Mouse (Mus musculus) heart, embryonic 15.5 days (tissue): Measurements from ENCODE around the gene Fbxo46. TPM values are rescaled to one million over a fixed set of nuclear protein-coding genes. Genes with fewer than 3 reads are reported as not detected.
"Not testable (repeated sequence)": the region's sequence is repeated elsewhere in the genome, so short reads cannot be mapped to it uniquely, and the experiment has no call there.

ENCODE experiments used
- ATAC-seq: fragments of 200-750 bp; cut with Nextera tagmentation; replicated peaks from 2 replicates; pipeline ENCODE4 v1.8.0; 2017; ENCODE audit warnings: low read depth, moderate TSS enrichment; ENCODE audit not compliant: insufficient number of reproducible peaks, insufficient read depth, low FRiP score
- H3K27ac ChIP-seq: fragments of 300-500 bp; sonication (generic); 2 replicates; pipeline ENCODE4 v1.5.1; 2015; ENCODE audit warnings: mild to moderate bottlenecking, inconsistent platforms
- H3K27me3 ChIP-seq: fragments of 300-500 bp; sonication (generic); 2 replicates; pipeline ENCODE4 v1.6.1; 2015; ENCODE audit warnings: inconsistent platforms
- H3K36me3 ChIP-seq: fragments of 300-500 bp; sonication (generic); 2 replicates; pipeline ENCODE4 v1.6.1; 2015; ENCODE audit warnings: mild to moderate bottlenecking, inconsistent platforms
- H3K4me1 ChIP-seq: fragments of 300-500 bp; sonication (generic); replicated peaks from 2 replicates; pipeline ENCODE4 v1.6.1; 2015; ENCODE audit warnings: inconsistent platforms
- H3K4me2 ChIP-seq: fragments of 300-500 bp; sonication (generic); 2 replicates; pipeline ENCODE4 v1.6.1; 2015; ENCODE audit warnings: inconsistent platforms, mild to moderate bottlenecking, moderate library complexity
- H3K4me3 ChIP-seq: fragments of 300-500 bp; sonication (generic); 2 replicates; pipeline ENCODE4 v1.5.1; 2015; ENCODE audit warnings: mild to moderate bottlenecking, inconsistent platforms
- H3K9ac ChIP-seq: fragments of 300-500 bp; sonication (generic); 2 replicates; pipeline ENCODE4 v1.6.1; 2015; ENCODE audit warnings: mild to moderate bottlenecking, inconsistent platforms
- H3K9me3 ChIP-seq: fragments of 300-500 bp; sonication (generic); replicated peaks from 2 replicates; pipeline ENCODE4 v1.6.1; 2016; ENCODE audit warnings: inconsistent platforms
- WGBS: fragments of 180-500 bp; shearing (Covaris S2); methylation state at CpG from one replicate; pipeline ENCODE4 v1.1.7; 2015; ENCODE audit warnings: mixed read lengths; 5-methylcytosine and 5-hydroxymethylcytosine counted together
- polyA plus RNA-seq: library from polyadenylated mRNA; unstranded; fragments of >200 nt; fragmentation: Nextera tagmentation; extraction: Ambion mirVana; gene quantifications from 2 replicates; pipeline ENCODE4 v1.2.1, GENCODE M21; 2015

Fbxo46 gene
- polyA plus RNA-seq, 1 experiment from 2014 or later = 7.3 TPM

- Histone ChIP-seq H3K4me3 (no peak overlapping the region), H3K9me3 (no peaks in the 10 kb centered on the region), H3K36me3 (peaks cover 52% of the 10 kb centered on the region), H3K9ac (no peak overlapping the region), H3K4me1 (peaks cover 3% of the 10 kb centered on the region), H3K4me2 (no peak overlapping the region), H3K27ac (no peak overlapping the region), H3K27me3 (no peaks in the 10 kb centered on the region)
- ATAC-seq = no peak
- 89% methylated on average over 38 of the region's 38 CpGs for WGBS
Observed at GRCm38 (mm10) chr7:19136673-19137334, 17.1 kb downstream of the Fbxo46 start.

GRCm38 (mm10) chr7:19137380-19137779 lies 17.7 kb downstream of the Fbxo46 start:
- Histone ChIP-seq H3K27ac (no peak overlapping the region), H3K9me3 (no peaks in the 10 kb centered on the region), H3K4me1 (no peaks in the 10 kb centered on the region), H3K9ac (no peak overlapping the region), H3K4me3 (no peak overlapping the region), H3K36me3 (peaks cover 52% of the 10 kb centered on the region), H3K4me2 (no peak overlapping the region), H3K27me3 (no peaks in the 10 kb centered on the region)
- WGBS = 47% methylated on average over 5 of the region's 5 CpGs
- no peak for ATAC-seq

GRCm38 (mm10) chr7:19146793-19147192 lies 27.1 kb downstream of the Fbxo46 start:
- peaks cover 19% of the 10 kb centered on the region for H3K4me1 ChIP-seq
- H3K9ac ChIP-seq = no peak overlapping the region
- no peak overlapping the region for H3K4me3 ChIP-seq
- no peak for ATAC-seq
- peaks cover 7% of the 10 kb centered on the region for H3K36me3 ChIP-seq
- H3K9me3 ChIP-seq = no peaks in the 10 kb centered on the region
- H3K4me2 ChIP-seq = no peak overlapping the region
- no peak overlapping the region for H3K27ac ChIP-seq
- WGBS = 85% methylated on average over 10 of the region's 10 CpGs
- H3K27me3 ChIP-seq = no peaks in the 10 kb centered on the region

- no peak overlapping the region for H3K9ac ChIP-seq
- H3K4me3 ChIP-seq = no peak overlapping the region; the same call in 1 of the 2 replicates
- peaks cover 19% of the 10 kb centered on the region for H3K4me1 ChIP-seq
- no peaks in the 10 kb centered on the region for H3K27me3 ChIP-seq
- ATAC-seq = no peak
- H3K36me3 ChIP-seq = peaks cover 12% of the 10 kb centered on the region
- H3K9me3 ChIP-seq = no peaks in the 10 kb centered on the region
- WGBS = 46% methylated on average over 6 of the region's 6 CpGs
- H3K27ac ChIP-seq = no peak overlapping the region
- H3K4me2 ChIP-seq = peak overlapping the region; percentile 90; the same call in 1 of the 2 replicates
Observed at GRCm38 (mm10) chr7:19147497-19148045, 27.9 kb downstream of the Fbxo46 start.

GRCm38 (mm10) chr7:19148180-19148874 lies 28.7 kb downstream of the Fbxo46 start:
- no peaks in the 10 kb centered on the region for H3K27me3 ChIP-seq

GRCm38 (mm10) chr7:19148875-19149541 lies 29.3 kb downstream of the Fbxo46 start, which contains the start of gene Qpctl:
Gene Qpctl, minus strand, starts transcription at chr7:19149291.
- Histone ChIP-seq H3K9me3 (no peaks in the 10 kb centered on the region), H3K4me2 (peak within 1 kb of the TSS; percentile 90), H3K36me3 (peaks cover 27% of the 10 kb centered on the region), H3K9ac (peak within 1 kb of the TSS; percentile 74), H3K27me3 (no peaks in the 10 kb centered on the region), H3K27ac (peak within 1 kb of the TSS; percentile 78), H3K4me3 (peak within 1 kb of the TSS; percentile 68), H3K4me1 (peaks cover 19% of the 10 kb centered on the region)
- under 1% methylated on average over 43 of the region's 43 CpGs for WGBS
- peak; percentile 96 for ATAC-seq

More at GRCm38 (mm10) chr7:19148180-19148874, 28.7 kb downstream of the Fbxo46 start:
- Histone ChIP-seq H3K9me3 (no peaks in the 10 kb centered on the region), H3K27ac (peak overlapping the region; percentile 78), H3K9ac (peak overlapping the region; percentile 64), H3K4me3 (peak overlapping the region; percentile 68), H3K4me1 (peaks cover 19% of the 10 kb centered on the region), H3K36me3 (peaks cover 20% of the 10 kb centered on the region), H3K4me2 (peak overlapping the region; percentile 90)
- ATAC-seq = no peak
- WGBS = 9% methylated on average over 20 of the region's 20 CpGs

- Histone ChIP-seq H3K4me3 (peak within 1 kb of the TSS; percentile 68), H3K4me1 (peaks cover 19% of the 10 kb centered on the region), H3K4me2 (peak within 1 kb of the TSS; percentile 90), H3K27ac (peak within 1 kb of the TSS; percentile 78), H3K9me3 (no peaks in the 10 kb centered on the region), H3K9ac (peak within 1 kb of the TSS; percentile 74), H3K36me3 (peaks cover 29% of the 10 kb centered on the region), H3K27me3 (no peaks in the 10 kb centered on the region)
- under 1% methylated on average over 24 of the region's 24 CpGs for WGBS
- ATAC-seq = peak; percentile 90
Observed at GRCm38 (mm10) chr7:19149626-19150025, 30.0 kb downstream of the Fbxo46 start, which contains the start of gene Snrpd2. Gene Snrpd2, plus strand, starts transcription at chr7:19149722.

- peaks cover 29% of the 10 kb centered on the region for H3K36me3 ChIP-seq
- not testable (repeated sequence) for ATAC-seq, H3K4me3 ChIP-seq, H3K9ac ChIP-seq, H3K27ac ChIP-seq, H3K9me3 ChIP-seq, H3K27me3 ChIP-seq, H3K4me2 ChIP-seq
- peaks cover 19% of the 10 kb centered on the region for H3K4me1 ChIP-seq
- WGBS = 85% methylated on average over 10 of the region's 10 CpGs
Observed at GRCm38 (mm10) chr7:19151121-19151520, 31.5 kb downstream of the Fbxo46 start.

GRCm38 (mm10) chr7:19154796-19155195 lies 35.1 kb downstream of the Fbxo46 start:
- no peak overlapping the region for H3K4me3 ChIP-seq
- H3K9ac ChIP-seq = no peak overlapping the region
- peaks cover 13% of the 10 kb centered on the region for H3K27me3 ChIP-seq
- H3K4me2 ChIP-seq = no peak overlapping the region
- no peak for ATAC-seq
- no peak overlapping the region for H3K27ac ChIP-seq
- 77% methylated on average over 8 of the region's 8 CpGs for WGBS
- H3K36me3 ChIP-seq = peaks cover 33% of the 10 kb centered on the region
- H3K9me3 ChIP-seq = no peaks in the 10 kb centered on the region
- peaks cover 24% of the 10 kb centered on the region for H3K4me1 ChIP-seq

- H3K27me3 ChIP-seq = peaks cover 14% of the 10 kb centered on the region
Observed at GRCm38 (mm10) chr7:19155825-19156475, 36.3 kb downstream of the Fbxo46 start.

More at GRCm38 (mm10) chr7:19155825-19156475, 36.3 kb downstream of the Fbxo46 start:
- Histone ChIP-seq H3K9ac (no peak overlapping the region), H3K36me3 (peaks cover 33% of the 10 kb centered on the region), H3K4me2 (no peak overlapping the region), H3K4me3 (no peak overlapping the region), H3K4me1 (peaks cover 27% of the 10 kb centered on the region), H3K9me3 (no peaks in the 10 kb centered on the region), H3K27ac (no peak overlapping the region)
- ATAC-seq = no peak
- WGBS = 53% methylated on average over 13 of the region's 13 CpGs
